Mouse (Mus musculus) embryo, embryonic 10.5 days (tissue): ENCODE results near the gene Bricd5.
A peak's percentile ranks its signal among the peaks of the same experiment; 100 is the strongest.

Source experiments
- DNase-seq: peaks from one replicate; pipeline ENCODE4 v3.0.0-alpha.2; 2015; ENCODE audit warnings: low spot score

The Bricd5 gene

DNA sequence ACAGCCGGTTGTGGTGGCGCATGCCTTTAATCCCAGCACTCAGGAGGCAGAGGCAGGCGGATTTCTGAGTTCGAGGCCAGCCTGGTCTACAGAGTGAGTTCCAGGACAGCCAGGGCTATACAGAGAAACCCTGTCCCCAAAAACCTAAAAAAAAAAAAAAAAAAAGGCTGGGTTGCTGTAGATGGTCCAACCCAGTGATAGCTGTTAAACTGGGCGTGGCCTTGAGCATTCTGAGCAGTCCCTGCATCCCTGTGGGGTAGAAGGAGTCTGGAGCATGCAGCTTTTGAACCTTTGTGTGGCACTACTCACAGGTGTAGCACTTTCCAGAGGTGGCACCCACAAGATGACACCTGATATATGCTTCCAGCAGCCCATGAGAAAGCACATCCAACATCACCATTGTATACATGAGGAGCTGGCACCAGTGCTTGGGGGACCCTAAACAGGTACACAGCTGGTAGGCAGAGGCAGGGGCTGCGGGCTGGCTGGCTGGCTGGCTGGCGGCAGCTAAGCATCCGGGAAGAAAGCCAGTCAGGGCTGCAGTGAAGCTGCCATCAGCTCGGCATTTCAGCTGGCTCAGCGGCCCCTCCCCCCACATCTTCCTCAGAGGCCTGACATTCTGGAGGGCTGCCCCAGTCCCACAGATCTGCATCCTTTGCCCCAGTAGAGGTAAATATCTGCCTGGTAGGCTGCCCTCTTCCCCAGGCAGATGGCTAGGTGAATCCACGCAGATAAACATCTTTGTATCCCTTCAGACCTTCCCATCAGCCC lies 11.6 kb downstream of the Bricd5 start:
- no peak for DNase-seq

GRCm38 (mm10) chr17:24488186-24488661 lies 14.5 kb downstream of the Bricd5 start, which contains the start of gene Caskin1:
Gene Caskin1 (plus strand): TSS chr17:24488601.
- peak; percentile 57 for DNase-seq

DNA sequence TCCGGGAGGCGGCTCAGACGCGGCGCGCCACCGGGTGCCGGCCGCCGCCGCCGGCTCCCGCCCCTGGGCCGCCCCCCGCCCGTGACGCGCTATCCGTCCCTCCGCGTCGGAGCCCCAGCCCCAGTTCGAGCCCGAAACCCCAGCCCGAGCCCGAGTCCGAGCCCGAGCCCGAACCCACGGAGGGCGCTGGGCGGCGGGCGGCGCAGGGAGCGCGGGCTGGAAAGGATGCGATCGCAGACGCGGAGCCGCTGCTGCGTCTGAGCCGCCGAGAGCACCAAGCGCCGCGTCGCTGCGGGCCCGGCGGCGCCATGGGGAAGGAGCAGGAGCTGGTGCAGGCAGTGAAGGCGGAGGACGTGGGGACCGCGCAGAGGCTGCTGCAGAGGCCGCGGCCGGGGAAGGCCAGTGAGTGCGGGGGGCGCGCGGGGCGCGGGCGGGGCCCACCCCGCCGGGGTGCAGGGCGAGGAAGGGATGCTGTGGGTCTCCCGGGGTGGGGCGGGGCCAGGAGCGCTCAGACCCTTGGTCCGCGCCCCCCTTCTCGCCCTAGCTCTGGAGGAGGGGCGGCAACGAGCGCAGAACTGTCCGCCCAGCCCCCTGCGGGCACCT lies 15.1 kb downstream of the Bricd5 start:
- DNase-seq, result peak; percentile 58

DNA sequence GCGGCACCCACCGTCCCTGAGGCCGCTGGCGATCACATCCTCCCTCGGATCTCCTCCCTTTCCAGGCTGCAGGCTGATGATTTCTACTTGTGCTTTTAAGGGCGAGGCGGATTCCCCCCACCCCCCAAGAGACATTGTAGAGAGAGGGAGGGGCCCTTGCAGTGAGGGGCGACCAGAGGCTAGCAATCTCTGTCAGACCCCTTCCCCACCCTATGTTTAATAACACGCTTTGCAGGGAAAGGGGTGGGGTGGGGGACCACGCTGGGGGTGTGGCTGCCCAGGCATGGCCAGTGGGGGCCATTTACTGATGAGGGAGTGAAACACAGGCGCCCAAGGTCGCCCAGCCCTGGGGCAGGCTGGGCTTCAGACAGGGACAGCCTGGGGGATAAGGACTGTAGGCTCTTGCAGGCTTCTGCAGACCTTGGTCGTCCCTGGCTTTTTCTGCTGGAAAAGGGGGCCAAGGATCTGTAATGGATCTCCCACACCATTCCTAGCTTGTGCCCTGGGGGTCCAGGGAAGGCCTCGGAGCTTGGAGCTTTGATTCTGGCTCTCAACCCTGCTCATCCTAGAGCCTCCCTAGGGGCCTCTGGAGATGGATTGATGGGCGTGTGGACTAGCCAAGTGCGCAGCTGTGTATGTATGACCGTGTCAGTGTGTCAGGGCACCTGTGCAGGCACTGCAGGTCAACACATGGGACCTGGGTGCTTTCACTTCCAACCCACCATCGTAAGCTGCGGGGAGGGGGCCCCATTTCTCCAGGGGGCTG lies 15.8 kb downstream of the Bricd5 start:
- peak; percentile 38 for DNase-seq

DNA sequence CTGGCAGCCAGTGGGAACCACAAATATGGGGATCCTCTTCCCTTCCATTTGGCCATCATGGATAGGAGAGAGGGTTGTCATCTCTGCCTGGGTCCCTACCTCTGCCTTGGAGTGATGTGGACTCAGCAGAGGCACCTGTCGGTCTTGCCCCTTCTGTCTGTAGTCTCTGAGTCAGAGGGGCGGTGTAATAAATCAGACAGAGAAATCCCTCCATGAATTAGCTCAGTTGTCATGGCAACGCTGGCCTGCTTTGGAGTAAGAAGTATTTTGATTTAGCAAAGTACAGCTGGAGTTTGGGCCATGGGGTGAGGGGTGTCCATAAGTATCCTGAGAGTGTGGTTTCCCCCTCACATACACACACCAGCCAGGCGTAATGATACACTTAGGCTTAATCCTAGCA lies 16.7 kb downstream of the Bricd5 start:
- peak; percentile 37 for DNase-seq

DNA sequence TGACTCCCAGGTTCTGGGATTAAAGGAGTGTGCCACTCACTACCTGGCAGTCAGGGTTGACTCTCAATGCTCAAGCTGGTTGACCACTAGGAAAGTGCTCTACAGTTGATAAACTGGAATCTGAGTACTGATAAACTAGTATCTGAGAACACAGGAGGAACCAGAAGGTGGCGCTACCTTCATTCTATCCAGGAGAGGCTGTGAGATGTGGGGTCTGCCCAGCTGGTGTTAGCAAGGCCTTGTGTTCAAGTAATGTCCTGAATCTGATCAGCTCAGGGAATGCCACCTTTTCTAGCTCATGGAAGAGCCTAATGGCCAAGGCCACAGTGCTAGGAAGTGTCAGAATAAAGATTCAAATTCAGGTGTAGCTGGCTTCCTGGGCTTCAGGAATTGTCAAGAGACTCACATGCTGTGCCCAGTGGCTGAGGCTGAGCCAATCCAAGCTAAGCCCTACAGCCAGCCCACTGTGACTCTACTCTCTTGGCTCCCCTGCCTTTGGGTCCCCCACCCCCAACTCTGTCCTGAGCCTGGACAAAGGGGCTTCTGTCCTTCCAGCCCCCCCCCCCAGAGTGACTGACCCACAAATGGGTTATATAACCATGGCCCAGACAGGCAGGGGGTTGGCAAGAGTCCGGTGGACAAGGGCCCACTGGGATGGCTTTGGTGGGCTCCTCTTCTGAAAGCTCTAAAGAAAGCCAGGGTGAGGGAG lies 21.1 kb downstream of the Bricd5 start:
- DNase-seq, result peak; percentile 81

DNA sequence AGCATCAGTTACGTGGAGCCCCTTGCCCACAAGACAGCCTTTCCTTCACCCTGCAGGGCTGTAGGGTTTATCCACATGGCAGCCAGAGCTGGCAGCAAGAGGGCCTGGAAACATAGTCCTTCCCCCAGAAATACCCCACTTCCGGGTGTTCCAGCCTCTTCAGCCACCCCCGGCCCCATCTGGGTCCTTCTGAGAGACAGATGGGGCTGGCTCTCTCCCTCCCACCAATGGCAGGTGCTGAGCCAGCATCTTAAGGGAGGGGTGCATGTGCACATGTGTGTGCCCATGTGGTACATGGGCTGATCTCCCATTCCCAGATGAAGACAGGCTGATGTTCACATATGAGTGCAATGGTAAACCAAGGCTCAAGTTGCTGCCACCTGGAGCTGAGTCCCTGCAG lies 21.8 kb downstream of the Bricd5 start:
- no peak for DNase-seq

- no peak for DNase-seq
Measured at GRCm38 (mm10) chr17:24496026-24496425, 22.3 kb downstream of the Bricd5 start.

GRCm38 (mm10) chr17:24502208-24502607 lies 28.5 kb downstream of the Bricd5 start:
- DNase-seq, result no peak

DNA sequence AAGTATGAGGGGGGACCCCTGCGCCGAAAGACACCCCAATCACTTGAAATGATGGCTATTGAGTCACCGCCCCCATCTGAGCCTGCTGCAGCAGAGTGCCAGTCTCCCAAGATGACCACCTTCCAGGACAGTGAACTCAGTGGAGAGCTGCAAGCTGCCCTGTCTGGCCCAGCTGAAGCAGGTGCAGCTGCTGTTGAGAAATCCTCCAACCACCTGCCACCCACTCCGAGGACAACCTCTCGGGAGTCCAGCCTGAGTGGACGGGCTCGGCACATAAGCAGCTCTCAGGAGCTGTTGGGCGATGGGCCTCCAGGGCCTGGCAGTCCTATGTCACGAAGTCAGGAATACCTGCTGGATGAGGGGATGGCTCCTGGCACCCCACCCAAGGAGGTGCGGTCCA lies 30.4 kb downstream of the Bricd5 start:
- no peak for DNase-seq

- no peak for DNase-seq
Measured at GRCm38 (mm10) chr17:24505286-24505955, 31.7 kb downstream of the Bricd5 start.

- DNase-seq, result peak; percentile 20
Measured at GRCm38 (mm10) chr17:24506332-24507070, 32.8 kb downstream of the Bricd5 start.

- DNase-seq, result no peak
Measured at GRCm38 (mm10) chr17:24507129-24507664, 33.5 kb downstream of the Bricd5 start.

DNA sequence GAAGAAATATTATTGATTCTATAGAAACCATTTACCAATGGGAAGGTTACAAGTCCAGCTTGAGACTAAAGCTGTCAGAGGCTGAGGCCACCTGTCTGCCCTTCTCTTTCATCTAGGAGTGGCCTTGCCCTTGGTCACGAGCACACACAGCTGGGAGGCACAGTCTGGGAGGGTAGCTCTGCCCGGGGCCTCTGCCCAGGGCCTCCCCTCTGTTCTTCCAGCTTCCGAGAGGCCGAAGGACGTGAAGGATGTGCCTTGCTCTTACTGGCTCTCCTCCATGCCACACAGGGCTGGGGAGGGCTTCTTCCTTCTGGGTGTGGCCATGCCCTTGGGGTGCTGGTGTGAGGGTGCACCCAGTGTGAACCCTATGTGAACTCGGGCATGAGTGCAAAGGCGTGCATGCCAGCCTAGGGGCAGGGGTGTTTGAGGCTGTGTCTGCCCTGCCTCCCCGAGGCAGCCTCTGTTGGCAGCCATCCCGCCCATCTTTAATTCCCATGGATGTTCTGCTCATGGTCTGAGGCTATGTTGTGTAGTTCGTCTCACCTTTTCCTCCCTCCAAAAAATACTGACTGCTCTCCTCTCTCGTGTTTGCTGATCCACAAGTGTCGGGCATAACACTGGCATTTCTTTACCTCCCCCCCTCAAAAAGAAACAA lies 34.2 kb downstream of the Bricd5 start:
- no peak for DNase-seq

- peak; percentile 67 for DNase-seq
Measured at GRCm38 (mm10) chr17:24513609-24514008, 39.9 kb downstream of the Bricd5 start.

- DNase-seq, result no peak
Measured at GRCm38 (mm10) chr17:24514270-24515257, 40.9 kb downstream of the Bricd5 start.

DNA sequence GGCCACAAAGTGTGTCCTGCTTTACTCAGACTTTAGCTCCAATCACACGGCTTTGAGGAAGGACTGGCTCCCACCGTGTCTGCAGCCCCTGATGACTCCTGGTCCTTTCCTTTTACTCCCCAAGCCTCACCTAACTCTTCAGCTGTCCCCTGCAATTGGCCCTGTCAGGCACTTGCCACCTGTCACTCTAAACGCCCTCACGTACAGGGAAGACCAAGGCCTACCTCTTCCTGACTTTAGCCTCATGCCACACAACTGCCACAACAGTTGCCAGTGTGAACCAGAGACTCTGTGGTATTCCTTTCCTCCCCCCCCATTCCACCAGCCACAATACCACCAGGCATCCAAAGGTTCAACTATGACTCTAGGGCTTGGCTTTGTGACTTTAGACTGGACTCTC lies 46.8 kb downstream of the Bricd5 start:
- DNase-seq, result no peak

DNA sequence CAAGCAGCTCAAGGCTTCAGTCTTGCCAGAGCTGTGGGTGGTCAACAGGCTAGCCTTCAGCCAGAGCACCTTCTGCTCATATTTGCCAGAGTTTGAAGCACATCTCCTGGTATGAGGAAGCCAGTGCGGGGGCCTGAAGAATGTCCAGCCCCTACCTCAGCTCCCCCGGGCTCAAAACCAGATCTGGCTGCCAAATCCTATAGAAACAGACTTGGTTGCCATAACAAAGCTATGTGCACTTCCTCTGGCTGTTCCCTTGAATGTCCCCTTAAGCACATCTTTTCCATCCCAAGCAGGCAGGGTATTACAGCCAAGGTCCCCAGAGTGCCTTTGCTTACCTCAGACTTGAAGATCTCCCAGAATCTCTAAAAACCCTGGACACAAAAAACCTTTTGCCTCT lies 51.0 kb downstream of the Bricd5 start:
- DNase-seq, result no peak
